Mouse (Mus musculus) bone marrow macrophage, adult 2 months (primary cell): ENCODE measurements around the gene Ptprg.

Source experiments
- CTCF ChIP-seq: IDR thresholded peaks from 2 replicates; pipeline ENCODE4 v1.5.1; 2012; ENCODE audit warnings: low read depth, mild to moderate bottlenecking, low read length, moderate library complexity
- POLR2A ChIP-seq: IDR thresholded peaks from 2 replicates; pipeline ENCODE4 v1.6.1; 2012; ENCODE audit warnings: mild to moderate bottlenecking, low read depth, low read length, borderline replicate concordance

DNA sequence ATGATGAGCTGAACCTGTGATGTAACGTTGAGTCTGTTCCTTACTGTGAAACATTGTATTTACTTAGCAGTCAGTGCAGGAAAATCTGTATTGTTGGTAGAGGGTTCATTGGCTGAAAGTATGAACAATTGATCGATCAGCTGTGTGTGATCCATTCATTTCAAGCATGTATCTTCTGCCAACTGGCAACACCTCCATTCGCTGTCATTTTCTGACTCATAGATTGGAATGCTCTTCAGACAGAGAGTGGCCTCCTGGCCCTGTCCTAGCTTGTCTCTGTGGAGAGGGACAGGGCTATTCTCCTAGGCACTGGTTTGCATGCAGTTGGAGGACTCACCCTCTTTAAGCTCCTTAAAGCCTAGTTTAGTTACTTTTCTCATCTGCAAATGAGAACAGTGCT is 62.4 kb downstream of the Ptprg start:
- TF ChIP-seq POLR2A, result no peak
- TF ChIP-seq CTCF, result no peak
